Mouse (Mus musculus) megakaryocyte, embryonic 14.5 days (primary cell): ENCODE data around the gene Bahd1.

Source experiments
- FLI1 ChIP-seq: IDR thresholded peaks from 2 replicates; pipeline ENCODE4 v1.6.1; 2012; ENCODE audit warnings: low read length, inconsistent platforms, mixed read lengths
- GATA1 ChIP-seq: IDR thresholded peaks from 3 replicates; pipeline ENCODE4 v1.6.1; 2012; ENCODE audit warnings: mixed read lengths, low read length, inconsistent platforms, borderline replicate concordance

DNA sequence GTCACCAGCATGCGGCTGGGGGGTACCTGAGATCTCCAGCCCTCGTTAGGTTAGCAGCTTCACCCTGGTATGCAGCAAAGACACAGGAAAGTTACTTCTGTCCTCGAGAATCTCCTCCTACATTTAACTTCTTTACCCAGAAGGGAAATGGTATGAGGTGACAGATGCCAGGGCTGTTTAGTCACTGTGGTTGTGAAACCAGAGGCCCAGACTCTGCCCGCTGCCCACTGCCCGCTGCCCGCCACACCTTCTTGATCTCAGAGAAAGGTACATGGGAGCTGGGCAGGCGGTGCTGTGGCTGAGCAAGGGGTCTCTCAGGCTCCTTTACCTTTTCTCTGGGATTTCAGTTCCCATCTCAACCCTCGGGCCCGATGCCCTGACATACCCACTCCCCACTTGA, 23.7 kb upstream of the Bahd1 start:
- TF ChIP-seq GATA1 = no peak
- no peak for TF ChIP-seq FLI1
